Mouse (Mus musculus): ENCODE data around the gene Tmem86a. TPM values are rescaled to one million over a fixed set of nuclear protein-coding genes. Genes with fewer than 3 reads are reported as not detected.

Tmem86a gene
- polyA plus RNA-seq, 1 experiment, result 12.4 TPM

GRCm38 (mm10) chr7:47034785-47035384 lies 15.5 kb upstream of the Tmem86a start:
- no peak overlapping the region for H3K27ac ChIP-seq (ENCODE audit: control insufficient read depth, insufficient read depth, low read depth, low read length, poor library complexity)
- H3K4me3 ChIP-seq (replicated peaks; ENCODE audit: control insufficient read depth, low read depth, low read length), result no peak overlapping the region
- WGBS, result 52% methylated on average over 4 of the region's 4 CpGs
- TF ChIP-seq CTCF (IDR thresholded peaks at IDR 0.05; ENCODE audit: control insufficient read depth, insufficient read depth, low read length) (no peak), POLR2A (IDR thresholded peaks at IDR 0.05; ENCODE audit: borderline replicate concordance, control insufficient read depth, low read depth, low read length) (no peak)
- H3K4me1 ChIP-seq (ENCODE audit: control insufficient read depth, insufficient read depth, low read length), result no peaks in the 10 kb centered on the region; the same call in 1 of the 2 replicates

GRCm38 (mm10) chr7:47035426-47035825 lies 15.0 kb upstream of the Tmem86a start:
- no peak overlapping the region for H3K27ac ChIP-seq (ENCODE audit: control insufficient read depth, insufficient read depth, low read depth, low read length, poor library complexity)
- no peak overlapping the region for H3K4me3 ChIP-seq (replicated peaks; ENCODE audit: control insufficient read depth, low read depth, low read length)
- TF ChIP-seq POLR2A (IDR thresholded peaks at IDR 0.05; ENCODE audit: borderline replicate concordance, control insufficient read depth, low read depth, low read length) (no peak), CTCF (IDR thresholded peaks at IDR 0.05; ENCODE audit: control insufficient read depth, insufficient read depth, low read length) (no peak)
- WGBS, result 61% methylated on average over 8 of the region's 8 CpGs
- H3K4me1 ChIP-seq (ENCODE audit: control insufficient read depth, insufficient read depth, low read length), result no peaks in the 10 kb centered on the region; the same call in 1 of the 2 replicates

- Histone ChIP-seq H3K4me3 (replicated peaks; ENCODE audit: control insufficient read depth, low read depth, low read length) (no peak overlapping the region), H3K27ac (ENCODE audit: control insufficient read depth, insufficient read depth, low read depth, low read length, poor library complexity) (no peak overlapping the region), H3K4me1 (ENCODE audit: control insufficient read depth, insufficient read depth, low read length) (no peaks in the 10 kb centered on the region)
- TF ChIP-seq CTCF (IDR thresholded peaks at IDR 0.05; ENCODE audit: control insufficient read depth, insufficient read depth, low read length) (no peak), POLR2A (IDR thresholded peaks at IDR 0.05; ENCODE audit: borderline replicate concordance, control insufficient read depth, low read depth, low read length) (no peak)
- WGBS, result 58% methylated on average over 3 of the region's 3 CpGs
These were observed 8.7 kb upstream of the Tmem86a start for GRCm38 (mm10) chr7:47041706-47042105.

- H3K4me1 ChIP-seq (ENCODE audit: control insufficient read depth, insufficient read depth, low read length), result no peaks in the 10 kb centered on the region
- no peak for TF ChIP-seq POLR2A (IDR thresholded peaks at IDR 0.05; ENCODE audit: borderline replicate concordance, control insufficient read depth, low read depth, low read length)
- TF ChIP-seq CTCF (IDR thresholded peaks at IDR 0.05; ENCODE audit: control insufficient read depth, insufficient read depth, low read length), result no peak
- H3K27ac ChIP-seq (ENCODE audit: control insufficient read depth, insufficient read depth, low read depth, low read length, poor library complexity), result no peak overlapping the region
- WGBS, result 83% methylated on average over 4 of the region's 4 CpGs
- no peak overlapping the region for H3K4me3 ChIP-seq (replicated peaks; ENCODE audit: control insufficient read depth, low read depth, low read length)
These were observed 8.3 kb upstream of the Tmem86a start for GRCm38 (mm10) chr7:47042121-47042520.

GRCm38 (mm10) chr7:47042823-47043490 lies 7.4 kb upstream of the Tmem86a start:
- H3K4me1 ChIP-seq (ENCODE audit: control insufficient read depth, insufficient read depth, low read length), result no peaks in the 10 kb centered on the region
- H3K4me3 ChIP-seq (replicated peaks; ENCODE audit: control insufficient read depth, low read depth, low read length), result no peak overlapping the region
- no peak overlapping the region for H3K27ac ChIP-seq (ENCODE audit: control insufficient read depth, insufficient read depth, low read depth, low read length, poor library complexity)
- 68% methylated on average over 6 of the region's 6 CpGs for WGBS
- no peak for TF ChIP-seq POLR2A (IDR thresholded peaks at IDR 0.05; ENCODE audit: borderline replicate concordance, control insufficient read depth, low read depth, low read length)

GRCm38 (mm10) chr7:47050766-47051165 lies 365 bp downstream of the Tmem86a start:
- peak overlapping the region; percentile 84 for H3K4me3 ChIP-seq (replicated peaks; ENCODE audit: control insufficient read depth, low read depth, low read length)

GRCm38 (mm10) chr7:47051404-47052151 lies 1.2 kb downstream of the Tmem86a start:
- 0% methylated on average over 1 of the region's 2 CpGs for WGBS
- no peak overlapping the region; the same call in 1 of the 2 replicates for H3K27ac ChIP-seq (ENCODE audit: control insufficient read depth, insufficient read depth, low read depth, low read length, poor library complexity)

More at GRCm38 (mm10) chr7:47050766-47051165, 365 bp downstream of the Tmem86a start:
- H3K27ac ChIP-seq (ENCODE audit: control insufficient read depth, insufficient read depth, low read depth, low read length, poor library complexity), result peak overlapping the region; percentile 74
- WGBS, result 0% methylated on average over 33 of the region's 34 CpGs
- no peak for TF ChIP-seq POLR2A (IDR thresholded peaks at IDR 0.05; ENCODE audit: borderline replicate concordance, control insufficient read depth, low read depth, low read length)
- TF ChIP-seq CTCF (IDR thresholded peaks at IDR 0.05; ENCODE audit: control insufficient read depth, insufficient read depth, low read length), result no peak
- H3K4me1 ChIP-seq (ENCODE audit: control insufficient read depth, insufficient read depth, low read length), result peaks cover 2% of the 10 kb centered on the region

GRCm38 (mm10) chr7:47052276-47052675 lies 1.9 kb downstream of the Tmem86a start:
- peaks cover 8% of the 10 kb centered on the region for H3K4me1 ChIP-seq (ENCODE audit: control insufficient read depth, insufficient read depth, low read length)
- H3K27ac ChIP-seq (ENCODE audit: control insufficient read depth, insufficient read depth, low read depth, low read length, poor library complexity), result 0 out of 2 replicates have a peak overlapping the region, but pooled peaks have one; percentile 5
- TF ChIP-seq POLR2A (IDR thresholded peaks at IDR 0.05; ENCODE audit: borderline replicate concordance, control insufficient read depth, low read depth, low read length) (no peak), CTCF (IDR thresholded peaks at IDR 0.05; ENCODE audit: control insufficient read depth, insufficient read depth, low read length) (no peak)
- no peak overlapping the region for H3K4me3 ChIP-seq (replicated peaks; ENCODE audit: control insufficient read depth, low read depth, low read length)
- WGBS, result 29% methylated on average over 3 of the region's 3 CpGs

More at GRCm38 (mm10) chr7:47051404-47052151, 1.2 kb downstream of the Tmem86a start:
- peaks cover 7% of the 10 kb centered on the region for H3K4me1 ChIP-seq (ENCODE audit: control insufficient read depth, insufficient read depth, low read length)
- TF ChIP-seq POLR2A (IDR thresholded peaks at IDR 0.05; ENCODE audit: borderline replicate concordance, control insufficient read depth, low read depth, low read length), result no peak
- TF ChIP-seq CTCF (IDR thresholded peaks at IDR 0.05; ENCODE audit: control insufficient read depth, insufficient read depth, low read length), result no peak
- no peak overlapping the region for H3K4me3 ChIP-seq (replicated peaks; ENCODE audit: control insufficient read depth, low read depth, low read length)

All from bone marrow, adult 2 months (tissue).